Mouse (Mus musculus) embryo, embryonic 9.5 days (tissue): Measurements from ENCODE around the gene Itgb4.

Experiments used
- DNase-seq: peaks from one replicate; pipeline ENCODE4 v3.0.0-alpha.2; 2017; ENCODE audit errors: extremely low spot score

Itgb4 gene

DNA sequence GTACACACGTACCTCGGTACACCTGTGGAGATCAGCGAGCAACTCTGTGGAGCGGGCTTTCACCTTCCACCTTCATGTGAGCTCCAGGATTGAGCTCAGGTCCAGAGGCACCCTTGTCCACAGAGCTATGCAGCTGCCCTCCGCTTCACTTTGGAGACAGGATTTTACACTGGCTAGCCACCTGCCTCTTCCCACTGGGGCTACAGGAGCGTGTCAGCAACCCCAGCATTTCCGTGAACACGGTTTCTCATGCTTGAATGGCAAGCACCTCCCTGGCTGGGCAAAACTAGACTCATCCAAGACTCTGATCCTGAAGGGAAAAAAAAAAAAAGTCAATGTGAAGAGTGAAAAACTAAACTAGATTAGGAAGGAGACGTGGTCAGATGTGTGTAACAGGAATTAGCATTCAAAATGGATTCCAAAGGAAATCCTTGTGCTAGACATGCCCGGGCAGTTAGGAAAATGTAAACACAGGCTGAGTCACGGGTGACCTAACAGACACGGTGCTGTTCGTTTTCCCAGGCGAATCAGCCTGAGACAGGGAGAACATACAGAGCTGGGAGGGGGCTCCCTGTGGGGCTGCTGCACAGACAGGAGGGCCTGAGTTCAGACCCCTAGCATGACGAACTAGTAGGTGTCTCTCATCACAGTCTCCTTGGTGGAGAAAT is 4.4 kb upstream of the Itgb4 start:
- DNase-seq, result no peak

DNA sequence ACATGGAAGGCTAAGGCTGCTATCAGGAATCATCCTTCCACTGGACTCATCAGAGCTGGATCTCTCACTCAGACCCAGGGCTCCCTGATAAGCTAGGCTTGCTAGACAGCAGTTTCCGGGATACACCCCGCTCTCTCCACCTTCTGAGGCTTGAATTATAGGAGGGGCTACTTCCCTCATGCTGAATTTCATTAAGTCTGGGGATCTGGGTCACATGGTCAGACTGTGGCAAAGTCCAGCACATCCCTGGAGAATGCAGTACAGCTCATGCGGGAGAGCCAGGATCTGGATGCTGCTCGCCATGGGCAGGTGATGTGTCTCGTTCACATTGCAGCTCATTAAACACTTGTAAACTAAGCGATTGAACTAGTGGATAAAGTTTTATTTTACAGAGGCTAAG is 3.5 kb upstream of the Itgb4 start:
- no peak for DNase-seq

DNA sequence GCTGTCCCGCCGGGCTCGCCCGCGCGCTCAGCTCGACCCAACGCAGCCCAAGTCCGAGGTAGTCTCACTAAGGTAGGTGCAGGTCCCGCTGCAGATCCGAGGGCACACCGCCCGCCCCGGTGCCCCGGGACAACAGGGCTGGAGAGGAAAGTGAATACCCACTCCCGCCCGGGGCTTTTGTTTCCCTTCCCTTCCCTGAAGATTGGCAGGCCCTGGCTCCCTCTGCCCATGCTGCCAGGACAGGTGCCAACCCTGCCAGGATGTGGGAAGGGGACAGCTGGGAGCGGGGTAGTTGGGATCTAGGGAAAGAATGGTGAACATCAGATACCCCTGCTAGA is 543 bp downstream of the Itgb4 start:
- no peak for DNase-seq

DNA sequence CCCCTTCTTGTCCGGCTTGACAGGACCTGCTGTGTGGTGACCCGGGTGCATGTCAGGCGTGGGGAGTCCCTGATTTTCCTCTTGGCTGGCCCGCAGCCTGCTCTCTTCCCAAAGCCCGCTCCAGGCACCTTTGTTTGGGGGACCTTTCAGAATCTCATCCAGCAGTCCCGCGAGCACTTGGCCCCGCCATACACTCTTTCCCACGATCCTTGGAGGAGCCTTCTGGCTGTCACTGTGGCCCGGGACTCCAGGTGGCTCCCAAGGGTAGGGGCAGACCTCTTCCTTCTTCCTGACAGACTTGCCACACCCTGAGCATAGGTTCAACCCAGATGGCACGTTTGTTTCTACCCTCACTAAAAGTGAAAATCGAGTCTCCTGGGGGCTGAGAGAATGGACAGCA is 1.0 kb downstream of the Itgb4 start:
- no peak for DNase-seq

GRCm38 (mm10) chr11:115982472-115982871 is 8.0 kb downstream of the Itgb4 start:
- no peak for DNase-seq

- no peak for DNase-seq
Observed at GRCm38 (mm10) chr11:115983291-115983690, 8.8 kb downstream of the Itgb4 start.

- no peak for DNase-seq
Observed at GRCm38 (mm10) chr11:115989686-115990085, 15.2 kb downstream of the Itgb4 start.

GRCm38 (mm10) chr11:115992098-115992497 is 17.6 kb downstream of the Itgb4 start:
- DNase-seq, result no peak

- no peak for DNase-seq
Observed at GRCm38 (mm10) chr11:115995256-115995655, 20.7 kb downstream of the Itgb4 start.

GRCm38 (mm10) chr11:115997047-115997446 is 22.5 kb downstream of the Itgb4 start:
- DNase-seq, result no peak

GRCm38 (mm10) chr11:115997662-115998061 is 23.2 kb downstream of the Itgb4 start:
- DNase-seq, result no peak

- DNase-seq, result no peak
Observed at GRCm38 (mm10) chr11:115999027-115999426, 24.5 kb downstream of the Itgb4 start.

GRCm38 (mm10) chr11:115999538-116000143 is 25.1 kb downstream of the Itgb4 start:
- peak; percentile 61 for DNase-seq

DNA sequence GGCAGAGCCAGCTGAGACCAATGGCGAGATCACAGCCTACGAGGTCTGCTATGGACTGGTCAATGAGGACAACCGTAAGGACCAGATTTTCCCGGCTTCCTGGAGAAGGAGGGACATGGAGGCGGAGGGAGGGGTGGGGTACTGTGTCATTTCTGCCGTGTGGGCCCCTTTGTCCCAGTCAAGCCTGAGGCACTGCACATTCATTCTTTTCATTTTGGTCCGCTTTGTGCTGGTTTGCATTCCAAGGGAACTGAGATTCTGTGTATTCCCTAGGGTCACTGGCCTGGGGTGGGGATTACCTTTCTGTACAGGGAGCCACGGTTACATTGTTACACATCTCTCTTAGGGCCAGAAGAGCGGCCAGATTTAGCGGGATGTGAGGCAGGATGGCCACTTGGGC is 26.1 kb downstream of the Itgb4 start:
- DNase-seq, result peak; percentile 22

DNA sequence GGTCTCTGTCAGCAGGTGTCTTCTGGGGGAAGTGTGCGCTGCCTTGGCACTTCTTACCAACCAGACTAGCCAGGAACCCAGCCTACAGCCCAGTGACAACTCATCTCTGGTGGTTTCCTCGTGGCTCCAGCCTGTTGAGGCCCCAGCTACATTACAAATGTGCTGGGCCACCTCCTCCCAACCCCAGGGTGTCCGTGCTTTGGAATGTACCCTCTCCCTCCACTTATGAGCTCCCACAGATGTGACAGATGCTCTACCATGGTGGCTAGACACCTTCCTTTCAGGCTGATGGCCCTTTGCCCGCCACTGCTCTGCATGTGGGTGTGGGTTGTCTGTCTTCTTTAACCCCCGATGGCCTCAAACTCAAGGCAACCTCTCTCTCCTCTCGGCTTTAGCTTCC is 27.2 kb downstream of the Itgb4 start:
- no peak for DNase-seq

- DNase-seq, result no peak
Observed at GRCm38 (mm10) chr11:116002894-116003293, 28.4 kb downstream of the Itgb4 start.

GRCm38 (mm10) chr11:116004186-116004823 is 29.8 kb downstream of the Itgb4 start:
- no peak for DNase-seq

DNA sequence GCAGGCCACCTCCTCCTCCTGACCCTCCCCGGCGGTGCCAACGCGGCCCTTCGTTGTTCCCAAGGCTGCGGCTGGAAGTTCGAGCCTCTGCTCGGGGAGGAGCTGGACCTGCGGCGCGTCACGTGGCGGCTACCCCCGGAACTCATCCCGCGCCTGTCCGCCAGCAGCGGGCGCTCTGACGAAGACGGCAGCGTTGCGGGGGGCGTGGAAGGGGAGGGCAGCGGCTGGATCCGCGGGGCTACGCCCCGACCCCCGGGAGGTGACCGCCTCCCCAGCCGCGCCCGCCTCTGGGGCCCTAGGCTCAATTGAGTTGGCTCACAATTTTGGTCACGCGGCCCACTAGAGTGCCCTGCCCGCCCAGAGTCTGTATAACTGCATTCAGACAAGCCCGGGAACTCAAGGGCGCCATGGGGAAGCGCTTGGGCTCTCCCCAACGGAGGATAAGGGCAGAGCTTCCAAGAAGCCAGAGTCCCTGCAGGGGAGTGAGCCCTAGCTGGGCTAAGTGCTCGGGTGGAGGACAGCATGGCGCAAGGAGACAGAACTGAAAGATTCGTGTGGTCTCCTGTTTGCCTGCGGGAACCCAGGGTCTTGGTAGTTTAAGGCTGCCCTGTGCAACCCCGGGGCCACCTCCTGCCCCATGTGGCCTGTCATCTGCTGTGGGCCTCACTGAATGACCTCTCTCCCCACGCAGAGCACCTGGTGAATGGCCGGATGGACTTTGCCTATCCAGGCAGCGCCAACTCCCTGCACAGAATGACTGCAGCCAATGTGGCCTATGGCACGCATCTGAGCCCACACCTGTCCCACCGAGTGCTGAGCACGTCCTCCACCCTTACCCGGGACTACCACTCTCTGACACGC is 30.6 kb downstream of the Itgb4 start:
- DNase-seq, result peak; percentile 90

- DNase-seq, result no peak
Observed at GRCm38 (mm10) chr11:116005701-116006419, 31.4 kb downstream of the Itgb4 start.

DNA sequence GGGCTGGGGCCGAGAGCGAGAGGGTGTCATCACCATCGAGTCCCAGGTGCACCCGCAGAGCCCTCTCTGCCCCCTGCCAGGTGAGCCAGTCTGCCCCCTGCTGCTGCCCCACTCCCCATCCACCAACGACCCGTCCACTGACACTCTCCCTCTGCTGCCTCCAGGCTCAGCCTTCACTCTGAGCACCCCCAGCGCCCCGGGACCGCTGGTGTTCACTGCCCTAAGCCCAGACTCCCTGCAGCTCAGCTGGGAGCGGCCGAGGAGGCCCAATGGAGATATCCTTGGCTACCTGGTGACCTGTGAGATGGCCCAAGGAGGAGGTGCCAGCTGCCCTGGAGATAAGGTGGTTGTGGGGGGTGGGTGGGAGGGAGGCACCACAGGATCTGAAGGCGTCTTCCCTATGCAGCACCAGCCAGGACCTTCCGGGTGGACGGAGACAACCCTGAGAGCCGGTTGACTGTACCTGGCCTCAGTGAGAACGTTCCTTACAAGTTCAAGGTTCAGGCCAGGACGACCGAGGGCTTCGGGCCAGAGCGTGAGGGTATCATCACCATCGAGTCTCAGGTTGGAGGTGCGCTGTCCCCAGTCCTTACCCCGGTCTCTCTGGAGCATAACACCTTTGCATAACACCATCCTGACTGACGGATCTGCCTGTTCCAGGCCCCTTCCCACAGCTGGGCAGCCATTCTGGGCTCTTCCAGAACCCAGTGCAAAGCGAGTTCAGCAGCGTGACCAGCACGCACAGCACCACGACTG is 32.8 kb downstream of the Itgb4 start:
- no peak for DNase-seq

- DNase-seq, result no peak
Observed at GRCm38 (mm10) chr11:116008411-116008810, 33.9 kb downstream of the Itgb4 start.
